Mouse (Mus musculus) gastrocnemius, postnatal 36 days (tissue): ENCODE measurements around the gene Mcmbp. TPM values are rescaled to one million over a fixed set of nuclear protein-coding genes. Genes with fewer than 3 reads are reported as not detected.

ENCODE experiments used
- DNase-seq, 2 experiments: peaks; one replicate each; pipeline ENCODE4 v3.0.0; 2022
- intact Hi-C: fragments of 180-260 bp; cut with DNase I; formaldehyde crosslinking; loops from one replicate; pipeline ENCODE4 v1.15.1; 2025
- long read RNA-seq, 2 experiments: library from polyadenylated mRNA; stranded (forward); transcript quantifications; one replicate each; pipeline ENCODE4 v2.0.0; 2021
- total RNA-seq, 2 experiments: library from RNA; stranded (reverse); gene quantifications; 2 replicates each; pipeline ENCODE4 v1.2.3; 2021

Gene Mcmbp
- 10 to 100 TPM; 13.8 to 14.5 TPM for total RNA-seq
- long read RNA-seq, experiment 1, full-length matches to known transcripts, result 6 of 6 reads
- long read RNA-seq, experiment 1, partial matches to known transcripts, result 0 of 6 reads
- long read RNA-seq, experiment 1, other reads (novel, unspliced or antisense), result 0 of 6 reads
- long read RNA-seq, experiment 2, full-length matches to known transcripts, result 6 of 11 reads
- long read RNA-seq, experiment 2, partial matches to known transcripts, result 0 of 11 reads
- long read RNA-seq, experiment 2, other reads (novel, unspliced or antisense), result 5 of 11 reads

- intact Hi-C loops, result no loop called here
These were observed at the start of gene Mcmbp for GRCm38 (mm10) chr7:128740334-128740733. Mcmbp (minus strand) TSS chr7:128740495.

GRCm38 (mm10) chr7:128790045-128790444, 49.8 kb upstream of the Mcmbp start:
- intact Hi-C loops, result no loop called here
- DNase-seq, result no peak

More at GRCm38 (mm10) chr7:128740334-128740733, at the start of gene Mcmbp:
- DNase-seq, result peak; percentile 93 to 97

GRCm38 (mm10) chr7:128781846-128782245, 41.6 kb upstream of the Mcmbp start:
- no peak for DNase-seq
- intact Hi-C loops, result no loop called here

GRCm38 (mm10) chr7:128779305-128779704, 39.0 kb upstream of the Mcmbp start:
- DNase-seq, result no peak
- intact Hi-C loops, result no loop called here

GRCm38 (mm10) chr7:128777201-128777600, 36.9 kb upstream of the Mcmbp start:
- no peak for DNase-seq
- intact Hi-C loops, result no loop called here

- intact Hi-C loops, result no loop called here
- no peak for DNase-seq
These were observed 26.4 kb upstream of the Mcmbp start for GRCm38 (mm10) chr7:128766696-128767095.

GRCm38 (mm10) chr7:128758948-128759347, 18.7 kb upstream of the Mcmbp start:
- no peak for DNase-seq
- intact Hi-C loops, result no loop called here

GRCm38 (mm10) chr7:128755396-128755795, 15.1 kb upstream of the Mcmbp start:
- intact Hi-C loops, result no loop called here
- DNase-seq, result no peak

- intact Hi-C loops, result no loop called here
- DNase-seq, result no peak
These were observed 11.7 kb upstream of the Mcmbp start for GRCm38 (mm10) chr7:128752012-128752411.

- intact Hi-C loops, result no loop called here
- DNase-seq, result no peak
These were observed 10.0 kb upstream of the Mcmbp start for GRCm38 (mm10) chr7:128750296-128750695.

- intact Hi-C loops, result no loop called here
- DNase-seq, result peak; percentile 44 to 70
These were observed 8.5 kb upstream of the Mcmbp start for GRCm38 (mm10) chr7:128748758-128749157.

GRCm38 (mm10) chr7:128746151-128746550, 5.9 kb upstream of the Mcmbp start:
- DNase-seq, result no peak
- intact Hi-C loops, result no loop called here

GRCm38 (mm10) chr7:128744684-128745485, 4.6 kb upstream of the Mcmbp start, which contains the start of gene Sec23ip:
Sec23ip (plus strand) TSS chr7:128744943.
- intact Hi-C loops, result no loop called here
- peak; percentile 97 to 98 for DNase-seq

- DNase-seq, result no peak
- intact Hi-C loops, result no loop called here
These were observed 3.6 kb upstream of the Mcmbp start for GRCm38 (mm10) chr7:128743898-128744297.

- intact Hi-C loops, result no loop called here
- DNase-seq, result peak; percentile 39 to 48
These were observed 625 bp downstream of the Mcmbp start for GRCm38 (mm10) chr7:128739462-128740277.

GRCm38 (mm10) chr7:128739116-128739461, 1.2 kb downstream of the Mcmbp start:
- no peak for DNase-seq
- intact Hi-C loops, result no loop called here

GRCm38 (mm10) chr7:128738041-128738440, 2.3 kb downstream of the Mcmbp start:
- intact Hi-C loops, result no loop called here
- DNase-seq, result no peak

GRCm38 (mm10) chr7:128731585-128731984, 8.7 kb downstream of the Mcmbp start:
- no peak for DNase-seq
- intact Hi-C loops, result no loop called here

GRCm38 (mm10) chr7:128728738-128729137, 11.6 kb downstream of the Mcmbp start:
- intact Hi-C loops, result no loop called here

GRCm38 (mm10) chr7:128727701-128728100, 12.6 kb downstream of the Mcmbp start:
- intact Hi-C loops, result no loop called here
- DNase-seq, result no peak

More at GRCm38 (mm10) chr7:128728738-128729137, 11.6 kb downstream of the Mcmbp start:
- no peak for DNase-seq

GRCm38 (mm10) chr7:128726999-128727398, 13.3 kb downstream of the Mcmbp start:
- intact Hi-C loops, result no loop called here
- no peak for DNase-seq
